Mouse (Mus musculus) neural tube, embryonic 15.5 days (tissue): ENCODE data around the gene Tmem256. TPM values are rescaled to one million over a fixed set of nuclear protein-coding genes. Genes with fewer than 3 reads are reported as not detected.

Source experiments
- ATAC-seq: fragments of 200-750 bp; cut with Nextera tagmentation; 2 replicates; pipeline ENCODE4 v1.8.0; 2017; ENCODE audit warnings: mild to moderate bottlenecking, moderate TSS enrichment, moderate library complexity; ENCODE audit not compliant: low FRiP score
- H3K27ac ChIP-seq: fragments of 300-500 bp; sonication (generic); replicated peaks from 2 replicates; pipeline ENCODE4 v1.5.1; 2015; ENCODE audit warnings: mild to moderate bottlenecking, inconsistent platforms
- H3K27me3 ChIP-seq: fragments of 300-500 bp; sonication (generic); replicated peaks from 2 replicates; pipeline ENCODE4 v1.6.1; 2015; ENCODE audit warnings: inconsistent platforms
- H3K36me3 ChIP-seq: fragments of 300-500 bp; sonication (generic); 2 replicates; pipeline ENCODE4 v1.6.1; 2015; ENCODE audit warnings: inconsistent platforms
- H3K4me1 ChIP-seq: fragments of 300-500 bp; sonication (generic); 2 replicates; pipeline ENCODE4 v1.6.1; 2015; ENCODE audit warnings: inconsistent platforms
- H3K4me2 ChIP-seq: fragments of 300-500 bp; sonication (generic); 2 replicates; pipeline ENCODE4 v1.6.1; 2015; ENCODE audit warnings: inconsistent platforms, mild to moderate bottlenecking, moderate library complexity
- H3K4me3 ChIP-seq: fragments of 300-500 bp; sonication (generic); replicated peaks from 2 replicates; pipeline ENCODE4 v1.5.1; 2015; ENCODE audit warnings: mild to moderate bottlenecking, inconsistent platforms
- H3K9ac ChIP-seq: fragments of 300-500 bp; sonication (generic); replicated peaks from 2 replicates; pipeline ENCODE4 v1.6.1; 2015; ENCODE audit warnings: mild to moderate bottlenecking, inconsistent platforms
- H3K9me3 ChIP-seq: fragments of 300-500 bp; sonication (generic); replicated peaks from 2 replicates; pipeline ENCODE4 v1.6.1; 2016; ENCODE audit warnings: inconsistent platforms
- WGBS: fragments of 180-500 bp; shearing (Covaris S2); methylation state at CpG from one replicate; pipeline ENCODE4 v1.1.7; 2015; ENCODE audit warnings: mixed read lengths; 5-methylcytosine and 5-hydroxymethylcytosine counted together
- polyA plus RNA-seq: library from polyadenylated mRNA; unstranded; fragments of >200 nt; fragmentation: Nextera tagmentation; extraction: Ambion mirVana; gene quantifications from 2 replicates; pipeline ENCODE4 v1.2.1, GENCODE M21; 2015

Gene Tmem256
- polyA plus RNA-seq, 1 experiment from 2014 or later = 430 TPM

- Histone ChIP-seq H3K27me3 (no peaks in the 10 kb centered on the region), H3K9me3 (0 out of 2 replicates have a peak, but pooled peaks cover 3% of the 10 kb centered on the region), H3K4me1 (no peaks in the 10 kb centered on the region), H3K9ac (no peak within 1 kb of the TSS), H3K27ac (no peak within 1 kb of the TSS), H3K4me3 (no peak within 1 kb of the TSS), H3K4me2 (no peak within 1 kb of the TSS), H3K36me3 (no peaks in the 10 kb centered on the region)
- WGBS = 80% methylated on average over 2 of the region's 2 CpGs
- ATAC-seq = no peak
Measured at GRCm38 (mm10) chr11:69818365-69818764, 19.9 kb upstream of the Tmem256 start, which contains the start of gene Spem2. TSS of gene Spem2 (minus strand) at chr11:69818465.

GRCm38 (mm10) chr11:69818871-69819270 lies 19.4 kb upstream of the Tmem256 start:
- 93% methylated on average over 8 of the region's 8 CpGs for WGBS
- H3K27me3 ChIP-seq = no peaks in the 10 kb centered on the region
- H3K36me3 ChIP-seq = 0 out of 2 replicates have a peak, but pooled peaks cover 1% of the 10 kb centered on the region
- no peak for ATAC-seq
- H3K9ac ChIP-seq = no peak overlapping the region
- H3K4me2 ChIP-seq = no peak overlapping the region
- H3K27ac ChIP-seq = no peak overlapping the region
- H3K9me3 ChIP-seq = 0 out of 2 replicates have a peak, but pooled peaks cover 3% of the 10 kb centered on the region
- no peaks in the 10 kb centered on the region for H3K4me1 ChIP-seq
- H3K4me3 ChIP-seq = no peak overlapping the region

- no peaks in the 10 kb centered on the region for H3K4me1 ChIP-seq
- H3K9ac ChIP-seq = no peak within 1 kb of the TSS
- H3K27me3 ChIP-seq = no peaks in the 10 kb centered on the region
- peaks cover 33% of the 10 kb centered on the region for H3K36me3 ChIP-seq
- WGBS = 87% methylated on average over 3 of the region's 3 CpGs
- no peak for ATAC-seq
- no peak within 1 kb of the TSS for H3K4me3 ChIP-seq
- no peak within 1 kb of the TSS for H3K4me2 ChIP-seq
- H3K27ac ChIP-seq = no peak within 1 kb of the TSS
- H3K9me3 ChIP-seq = 0 out of 2 replicates have a peak, but pooled peaks cover 3% of the 10 kb centered on the region
Measured at GRCm38 (mm10) chr11:69822080-69822479, 16.2 kb upstream of the Tmem256 start, which contains the start of gene Spem1. TSS of gene Spem1 (minus strand) at chr11:69822180.

DNA sequence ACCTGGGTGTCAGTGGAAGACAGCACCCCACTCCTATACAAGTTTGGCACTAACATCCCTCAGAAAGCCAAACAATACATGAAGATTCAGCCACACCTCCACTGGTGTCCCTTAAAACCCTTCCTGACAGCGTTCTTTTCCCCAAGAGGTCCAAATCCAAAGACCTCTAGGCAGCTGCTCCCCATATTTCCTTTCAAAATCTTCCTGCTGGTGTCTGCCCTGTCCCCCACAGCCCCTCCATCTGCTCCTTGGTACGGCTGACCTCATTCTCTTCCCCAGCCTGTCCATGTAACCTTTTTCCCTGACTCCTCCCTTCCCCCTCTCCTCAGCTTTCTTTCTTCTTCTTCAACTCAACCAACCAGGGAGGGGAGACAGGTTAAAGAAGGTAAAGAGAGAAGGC lies 14.9 kb upstream of the Tmem256 start:
- Histone ChIP-seq H3K9me3 (no peaks in the 10 kb centered on the region), H3K27ac (0 out of 2 replicates have a peak overlapping the region, but pooled peaks have one; percentile 9), H3K27me3 (no peaks in the 10 kb centered on the region), H3K4me3 (no peak overlapping the region), H3K9ac (no peak overlapping the region), H3K36me3 (peaks cover 47% of the 10 kb centered on the region), H3K4me1 (no peaks in the 10 kb centered on the region), H3K4me2 (no peak overlapping the region)
- WGBS = 83% methylated on average over 2 of the region's 2 CpGs
- no peak for ATAC-seq

DNA sequence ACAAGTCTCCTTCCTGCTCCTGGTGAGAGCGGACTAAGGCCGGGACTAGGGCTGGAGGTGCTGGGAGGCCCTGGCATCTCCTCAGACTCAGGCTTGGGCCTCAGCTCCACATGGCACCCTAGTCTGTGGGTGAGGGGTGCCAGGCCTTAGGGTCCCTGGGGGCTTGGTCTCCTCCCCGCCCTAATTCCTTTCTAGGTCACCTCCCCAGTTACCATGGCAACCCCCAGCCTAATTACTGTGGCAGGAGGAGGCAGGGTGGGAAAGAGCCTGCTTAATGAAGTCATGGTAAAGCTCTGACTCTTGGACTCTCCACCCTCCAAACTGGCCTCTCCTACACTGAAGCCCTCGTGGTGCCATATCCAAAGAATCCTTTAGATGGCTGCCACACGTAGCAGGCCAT lies 9.5 kb upstream of the Tmem256 start:
- H3K27ac ChIP-seq = no peak overlapping the region
- ATAC-seq = no peak
- no peaks in the 10 kb centered on the region for H3K9me3 ChIP-seq
- no peak overlapping the region for H3K4me2 ChIP-seq
- H3K27me3 ChIP-seq = no peaks in the 10 kb centered on the region
- peaks cover 15% of the 10 kb centered on the region for H3K4me1 ChIP-seq
- H3K36me3 ChIP-seq = peaks cover 79% of the 10 kb centered on the region
- no peak overlapping the region for H3K9ac ChIP-seq
- WGBS = 48% methylated on average over 5 of the region's 5 CpGs
- H3K4me3 ChIP-seq = no peak overlapping the region

DNA sequence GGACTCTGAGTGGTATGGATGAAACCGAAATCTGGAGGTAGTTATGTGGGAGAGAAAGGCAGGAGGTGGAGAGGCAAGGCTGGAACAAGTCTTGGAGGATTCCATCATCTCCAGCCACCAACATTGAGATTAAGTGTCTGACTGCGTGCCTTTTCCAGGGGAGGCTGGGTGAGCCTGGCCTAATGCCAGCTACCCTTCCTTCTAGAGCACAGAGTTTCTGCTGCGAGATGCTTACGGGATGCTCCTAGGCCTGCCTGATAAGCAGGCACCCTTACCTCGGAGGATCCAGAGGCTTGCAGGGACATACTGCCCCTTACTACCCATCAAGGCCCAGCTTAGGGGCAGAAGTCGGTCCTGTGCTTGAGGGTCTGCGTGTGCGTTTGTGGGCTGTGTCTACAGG lies 4.8 kb upstream of the Tmem256 start:
- H3K27ac ChIP-seq = peak overlapping the region; percentile 54; the same call in 1 of the 2 replicates
- H3K36me3 ChIP-seq = peaks cover 32% of the 10 kb centered on the region
- H3K4me1 ChIP-seq = peaks cover 39% of the 10 kb centered on the region
- no peaks in the 10 kb centered on the region for H3K9me3 ChIP-seq
- no peaks in the 10 kb centered on the region for H3K27me3 ChIP-seq
- H3K4me3 ChIP-seq = peak overlapping the region; percentile 89
- peak overlapping the region; percentile 98 for H3K9ac ChIP-seq
- ATAC-seq = no peak
- WGBS = 49% methylated on average over 8 of the region's 8 CpGs
- peak overlapping the region; percentile 94 for H3K4me2 ChIP-seq

DNA sequence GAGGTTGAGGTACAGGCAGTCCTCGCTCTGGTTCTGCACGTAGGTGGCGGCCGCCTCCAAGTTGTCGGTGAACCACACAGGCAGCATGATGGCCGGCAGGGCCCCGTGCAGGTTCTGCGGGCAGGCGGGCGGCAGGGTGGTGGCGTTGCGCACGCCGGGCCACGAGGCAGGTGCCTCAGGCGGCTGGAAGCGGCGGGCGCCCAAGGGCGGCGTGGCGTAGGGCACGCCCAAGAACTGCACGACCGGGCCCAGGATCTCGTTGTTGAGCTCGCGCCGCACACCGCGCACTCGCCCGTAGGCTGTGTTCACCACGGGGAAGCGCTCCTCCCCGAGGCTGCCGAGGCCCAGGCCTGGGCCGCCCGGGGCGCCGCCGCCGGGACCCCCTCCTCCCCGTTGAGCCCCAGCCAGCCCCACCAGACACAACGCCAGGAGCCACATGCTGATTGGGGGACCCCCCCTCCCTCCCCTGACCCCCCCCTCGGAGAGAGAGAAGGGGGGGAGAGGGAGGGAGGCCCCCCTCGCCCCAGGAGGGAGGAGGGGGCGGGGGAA lies 4.2 kb upstream of the Tmem256 start:
- H3K27me3 ChIP-seq = no peaks in the 10 kb centered on the region
- peaks cover 42% of the 10 kb centered on the region for H3K4me1 ChIP-seq

DNA sequence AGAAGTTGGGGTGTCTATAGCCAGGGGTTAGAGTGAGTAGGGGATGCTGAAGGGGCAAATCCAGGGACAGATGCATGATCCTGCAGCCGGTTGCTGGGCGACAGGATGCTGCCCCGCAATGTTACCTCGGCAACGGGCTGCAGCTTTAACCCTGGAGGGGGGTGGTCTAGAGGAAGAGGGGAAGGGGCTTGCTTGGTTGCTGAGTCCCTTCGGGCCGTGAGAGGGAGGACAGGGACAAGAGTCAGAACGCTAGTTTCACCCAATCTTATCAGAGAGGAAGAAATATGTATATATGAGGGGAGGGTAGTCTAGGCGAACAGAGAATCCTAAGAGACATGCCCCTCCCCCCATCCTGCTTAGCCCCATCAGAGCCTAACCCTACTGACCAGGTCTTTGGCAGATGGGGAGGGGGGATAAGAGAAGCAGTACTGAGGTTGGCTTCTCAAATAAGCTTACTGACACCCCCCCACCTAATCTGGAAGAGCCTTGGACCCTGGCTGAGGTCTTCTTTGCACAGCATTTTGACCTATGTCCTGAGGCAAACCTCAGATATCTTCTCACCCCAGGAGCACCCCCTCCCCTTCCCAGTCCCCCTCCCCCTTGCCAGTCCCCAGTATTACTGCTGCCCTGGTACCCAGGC lies 2.9 kb upstream of the Tmem256 start:
- H3K4me2 ChIP-seq = peak overlapping the region; percentile 94
- H3K27me3 ChIP-seq = no peaks in the 10 kb centered on the region
- no peak for ATAC-seq
- H3K27ac ChIP-seq = peak overlapping the region; percentile 98
- peaks cover 23% of the 10 kb centered on the region for H3K36me3 ChIP-seq
- H3K9ac ChIP-seq = peak overlapping the region; percentile 98
- peaks cover 49% of the 10 kb centered on the region for H3K4me1 ChIP-seq
- H3K4me3 ChIP-seq = peak overlapping the region; percentile 89
- WGBS = 5% methylated on average over 9 of the region's 9 CpGs
- H3K9me3 ChIP-seq = no peaks in the 10 kb centered on the region

More for the DNA sequence above, 4.2 kb upstream of the Tmem256 start:
- ATAC-seq = no peak
- WGBS = 3% methylated on average over 41 of the region's 48 CpGs
- Histone ChIP-seq H3K36me3 (peaks cover 28% of the 10 kb centered on the region), H3K9me3 (no peaks in the 10 kb centered on the region), H3K4me3 (peak overlapping the region; percentile 89), H3K4me2 (peak overlapping the region; percentile 94), H3K27ac (peak overlapping the region; percentile 54), H3K9ac (peak overlapping the region; percentile 98)

DNA sequence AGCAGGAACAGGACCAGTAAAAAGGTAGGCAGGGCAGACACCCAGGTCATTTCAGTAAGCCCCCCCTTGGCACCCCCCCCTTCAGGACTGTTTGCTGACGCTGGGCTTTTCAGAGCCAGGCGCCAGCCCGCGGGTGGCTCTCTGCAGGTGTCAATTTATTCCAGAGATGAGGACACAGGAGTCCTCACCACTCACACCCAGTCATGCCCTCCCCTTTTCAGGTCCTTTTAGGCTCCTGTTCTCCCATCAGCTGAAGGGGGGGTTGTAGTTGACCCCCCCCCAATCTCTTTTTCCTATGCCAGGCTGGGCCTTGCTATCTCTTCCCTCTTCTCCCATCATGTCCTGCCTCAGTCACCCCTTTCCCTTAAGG lies 2.4 kb upstream of the Tmem256 start:
- Histone ChIP-seq H3K9me3 (no peaks in the 10 kb centered on the region), H3K36me3 (peaks cover 23% of the 10 kb centered on the region), H3K4me3 (peak overlapping the region; percentile 89), H3K27me3 (no peaks in the 10 kb centered on the region), H3K9ac (peak overlapping the region; percentile 98), H3K4me1 (peaks cover 49% of the 10 kb centered on the region), H3K4me2 (peak overlapping the region; percentile 94), H3K27ac (peak overlapping the region; percentile 98)
- 4% methylated on average over 4 of the region's 4 CpGs for WGBS
- ATAC-seq = no peak

DNA sequence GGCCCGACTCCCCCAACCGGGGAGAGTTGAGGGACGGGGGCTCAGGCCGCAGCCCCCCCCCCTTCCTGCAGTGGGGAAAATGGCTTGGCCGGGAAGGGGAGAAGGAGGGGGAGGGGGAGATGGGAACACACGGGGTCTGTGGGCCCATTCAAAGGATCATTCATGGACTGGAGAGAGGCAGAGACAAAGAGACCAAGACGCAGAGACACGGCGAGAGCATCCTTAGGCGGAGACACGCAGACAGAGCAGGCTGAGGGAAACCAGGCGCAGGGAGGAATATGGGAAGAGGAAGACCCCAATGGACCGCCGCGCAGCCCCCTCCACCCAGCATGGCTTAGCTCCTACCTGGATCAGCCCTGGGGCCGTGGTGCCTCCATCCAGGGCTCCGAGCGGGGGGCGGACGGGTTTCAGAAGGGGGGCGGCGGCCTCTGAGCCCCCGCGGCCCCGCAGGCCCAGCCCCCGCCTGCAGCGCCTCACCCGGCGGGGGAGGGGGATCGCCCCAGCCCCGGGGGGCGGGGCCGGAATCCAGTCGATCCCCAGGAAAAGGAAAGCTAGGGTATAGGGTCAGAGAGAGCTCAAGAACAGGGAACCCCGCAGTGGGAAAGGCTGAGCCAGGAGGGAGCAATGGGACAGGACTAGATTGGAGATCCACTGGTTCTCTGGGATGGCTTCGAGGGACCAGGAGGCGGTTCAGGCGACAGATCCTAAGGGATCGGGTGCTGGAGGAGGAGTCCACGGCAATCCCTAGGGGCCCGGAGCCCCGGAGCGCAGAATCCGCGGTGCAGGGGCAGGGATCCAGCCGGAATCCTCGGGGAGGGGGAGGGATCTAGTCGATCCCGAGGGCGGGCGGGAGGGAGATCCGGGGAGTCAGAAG lies 1.4 kb upstream of the Tmem256 start:
- H3K4me2 ChIP-seq = peak overlapping the region; percentile 94
- H3K4me3 ChIP-seq = peak overlapping the region; percentile 89
- H3K27me3 ChIP-seq = no peaks in the 10 kb centered on the region
- ATAC-seq = peak; percentile 4; the same call in 1 of the 2 replicates
- H3K9me3 ChIP-seq = no peaks in the 10 kb centered on the region
- H3K9ac ChIP-seq = peak overlapping the region; percentile 98
- H3K36me3 ChIP-seq = peaks cover 19% of the 10 kb centered on the region
- H3K27ac ChIP-seq = peak overlapping the region; percentile 98
- WGBS = under 1% methylated on average over 45 of the region's 52 CpGs
- H3K4me1 ChIP-seq = peaks cover 49% of the 10 kb centered on the region

- ATAC-seq = peak; percentile 79
- no peaks in the 10 kb centered on the region for H3K27me3 ChIP-seq
Measured at GRCm38 (mm10) chr11:69837604-69837951, 736 bp upstream of the Tmem256 start, which contains the start of gene Nlgn2. TSS of gene Nlgn2 (minus strand) at chr11:69837784.

More at GRCm38 (mm10) chr11:69837604-69837951, 736 bp upstream of the Tmem256 start, which contains the start of gene Nlgn2:
- Histone ChIP-seq H3K4me2 (peak within 1 kb of the TSS; percentile 94), H3K27ac (peak within 1 kb of the TSS; percentile 98), H3K9ac (peak within 1 kb of the TSS; percentile 98), H3K9me3 (no peaks in the 10 kb centered on the region), H3K36me3 (peaks cover 13% of the 10 kb centered on the region), H3K4me1 (peaks cover 44% of the 10 kb centered on the region), H3K4me3 (peak within 1 kb of the TSS; percentile 89)
- WGBS = 0% methylated on average over 32 of the region's 32 CpGs
